Mouse (Mus musculus) bone marrow macrophage, adult 2 months (primary cell): ENCODE results near the gene Tenm4.

Source experiments
- CTCF ChIP-seq: IDR thresholded peaks from 2 replicates; pipeline ENCODE4 v1.5.1; 2012; ENCODE audit warnings: low read depth, mild to moderate bottlenecking, low read length, moderate library complexity
- POLR2A ChIP-seq: IDR thresholded peaks from 2 replicates; pipeline ENCODE4 v1.6.1; 2012; ENCODE audit warnings: mild to moderate bottlenecking, low read depth, low read length, borderline replicate concordance

- TF ChIP-seq CTCF (no peak), POLR2A (no peak)
Observed at GRCm38 (mm10) chr7:96343667-96344066, 172.6 kb downstream of the Tenm4 start.
